Mouse (Mus musculus) neural tube, embryonic 12.5 days (tissue): ENCODE data around the gene Nipa1. TPM values are rescaled to one million over a fixed set of nuclear protein-coding genes. Genes with fewer than 3 reads are reported as not detected.
"Not testable (repeated sequence)": the region's sequence is repeated elsewhere in the genome, so short reads cannot be mapped to it uniquely, and the experiment has no call there.

ENCODE experiments used
- ATAC-seq: fragments of 200-750 bp; cut with Nextera tagmentation; 2 replicates; pipeline ENCODE4 v1.8.0; 2017; ENCODE audit warnings: low read depth, mild to moderate bottlenecking, moderate TSS enrichment, moderate library complexity; ENCODE audit not compliant: low FRiP score
- H3K27ac ChIP-seq: fragments of 300-500 bp; sonication (generic); 2 replicates; pipeline ENCODE4 v1.5.1; 2016
- H3K27me3 ChIP-seq: fragments of 300-500 bp; sonication (generic); replicated peaks from 2 replicates; pipeline ENCODE4 v1.6.1; 2016; ENCODE audit warnings: mild to moderate bottlenecking
- H3K36me3 ChIP-seq: fragments of 300-500 bp; sonication (generic); 2 replicates; pipeline ENCODE4 v1.6.1; 2016; ENCODE audit warnings: mild to moderate bottlenecking
- H3K4me1 ChIP-seq: fragments of 300-500 bp; sonication (generic); 2 replicates; pipeline ENCODE4 v1.6.1; 2016
- H3K4me2 ChIP-seq: fragments of 300-500 bp; sonication (generic); replicated peaks from 2 replicates; pipeline ENCODE4 v1.6.1; 2016; ENCODE audit warnings: mild to moderate bottlenecking
- H3K4me3 ChIP-seq: fragments of 300-500 bp; sonication (generic); 2 replicates; pipeline ENCODE4 v1.5.1; 2016
- H3K9ac ChIP-seq: fragments of 300-500 bp; sonication (generic); 2 replicates; pipeline ENCODE4 v1.6.1; 2016; ENCODE audit warnings: mild to moderate bottlenecking
- H3K9me3 ChIP-seq: fragments of 300-500 bp; sonication (generic); 2 replicates; pipeline ENCODE4 v1.6.1; 2016; ENCODE audit warnings: mild to moderate bottlenecking
- whole genome bisulfite sequencing: fragments of 180-500 bp; shearing (Covaris S2); methylation state at CpG from one replicate; pipeline ENCODE4 v1.1.7; 2016; 5-methylcytosine and 5-hydroxymethylcytosine counted together
- polyA plus RNA-seq: library from polyadenylated mRNA; unstranded; fragments of >200 nt; fragmentation: Nextera tagmentation; extraction: Ambion mirVana; gene quantifications from 2 replicates; pipeline ENCODE4 v1.2.1, GENCODE M21; 2016

Gene Nipa1
- polyA plus RNA-seq, 1 experiment from 2014 or later: 16.8 TPM

- peak overlapping the region; percentile 82 for H3K9ac ChIP-seq
- peak overlapping the region; percentile 74 for H3K4me2 ChIP-seq
- WGBS: under 1% methylated on average over 68 of the region's 71 CpGs
- ATAC-seq: peak; percentile 95
- H3K9me3 ChIP-seq: no peaks in the 10 kb centered on the region
- H3K27ac ChIP-seq: peak overlapping the region; percentile 47; the same call in 1 of the 2 replicates
- H3K27me3 ChIP-seq: no peaks in the 10 kb centered on the region
- 0 out of 2 replicates have a peak, but pooled peaks cover 2% of the 10 kb centered on the region for H3K36me3 ChIP-seq
- H3K4me3 ChIP-seq: peak overlapping the region; percentile 72
- no peaks in the 10 kb centered on the region for H3K4me1 ChIP-seq
These were observed 503 bp downstream of the Nipa1 start for GRCm38 (mm10) chr7:56018972-56019929.

DNA sequence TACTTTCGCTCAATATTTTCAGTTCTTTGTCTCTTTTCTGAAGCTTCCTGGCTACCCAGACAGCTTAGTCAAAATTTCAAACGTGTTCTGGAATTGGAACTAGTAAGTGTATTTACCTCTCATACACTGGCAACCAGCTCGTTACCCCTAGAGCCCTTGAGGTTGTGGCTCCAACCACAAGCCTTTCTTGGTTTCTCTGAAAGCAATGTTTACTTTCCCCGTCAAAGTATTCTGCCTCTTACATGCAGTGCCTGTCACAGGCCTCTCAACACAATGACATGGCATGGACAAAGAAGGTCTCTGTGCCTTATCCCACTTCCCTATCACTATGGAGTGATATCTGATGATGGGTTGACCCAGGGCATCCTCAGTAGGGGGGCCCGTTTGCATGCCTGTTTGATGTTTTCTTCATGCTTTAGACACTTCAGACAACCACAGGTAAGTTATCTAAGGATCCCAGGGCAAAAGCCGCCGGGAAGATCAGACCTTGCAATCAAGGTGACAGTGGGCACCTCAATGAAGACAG, 1.2 kb downstream of the Nipa1 start:
- Histone ChIP-seq H3K9ac (peak overlapping the region; percentile 42; the same call in 1 of the 2 replicates), H3K9me3 (no peaks in the 10 kb centered on the region), H3K36me3 (0 out of 2 replicates have a peak, but pooled peaks cover 2% of the 10 kb centered on the region), H3K27ac (no peak overlapping the region), H3K4me2 (peak overlapping the region; percentile 74), H3K4me1 (no peaks in the 10 kb centered on the region), H3K27me3 (no peaks in the 10 kb centered on the region), H3K4me3 (peak overlapping the region; percentile 72)
- 0 out of 2 replicates have a peak, but pooled peaks have one; percentile 9 for ATAC-seq
- WGBS: 59% methylated on average over 7 of the region's 7 CpGs

DNA sequence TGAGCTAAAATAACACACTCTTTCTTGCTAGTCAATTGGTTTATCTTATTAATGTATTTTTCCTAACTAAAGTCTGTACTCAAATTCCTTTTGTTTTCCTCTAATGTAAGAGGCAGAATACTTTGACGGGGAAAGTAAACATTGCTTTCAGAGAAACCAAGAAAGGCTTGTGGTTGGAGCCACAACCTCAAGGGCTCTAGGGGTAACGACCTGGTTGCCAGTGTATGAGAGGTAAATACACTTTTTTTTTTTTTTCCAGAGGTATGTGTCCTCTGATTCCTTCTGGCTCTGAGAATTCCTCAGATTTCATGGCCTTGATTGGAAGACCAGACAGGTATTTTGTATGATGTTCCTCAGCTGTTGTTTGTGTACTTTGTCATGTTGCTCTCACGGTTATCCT, 2.0 kb downstream of the Nipa1 start:
- Histone ChIP-seq H3K27ac (no peak overlapping the region), H3K4me1 (no peaks in the 10 kb centered on the region), H3K4me2 (no peak overlapping the region), H3K4me3 (no peak overlapping the region), H3K36me3 (0 out of 2 replicates have a peak, but pooled peaks cover 2% of the 10 kb centered on the region), H3K9me3 (no peaks in the 10 kb centered on the region), H3K9ac (no peak overlapping the region), H3K27me3 (no peaks in the 10 kb centered on the region)
- 86% methylated on average over 3 of the region's 3 CpGs for WGBS
- no peak for ATAC-seq

GRCm38 (mm10) chr7:56015837-56016236, 3.9 kb downstream of the Nipa1 start:
- H3K4me2 ChIP-seq: no peak overlapping the region
- H3K9me3 ChIP-seq: no peaks in the 10 kb centered on the region
- H3K9ac ChIP-seq: no peak overlapping the region
- H3K4me1 ChIP-seq: no peaks in the 10 kb centered on the region
- no peak for ATAC-seq
- no peaks in the 10 kb centered on the region for H3K27me3 ChIP-seq
- 95% methylated on average over 7 of the region's 7 CpGs for WGBS
- H3K36me3 ChIP-seq: 0 out of 2 replicates have a peak, but pooled peaks cover 2% of the 10 kb centered on the region
- no peak overlapping the region for H3K27ac ChIP-seq
- H3K4me3 ChIP-seq: no peak overlapping the region

DNA sequence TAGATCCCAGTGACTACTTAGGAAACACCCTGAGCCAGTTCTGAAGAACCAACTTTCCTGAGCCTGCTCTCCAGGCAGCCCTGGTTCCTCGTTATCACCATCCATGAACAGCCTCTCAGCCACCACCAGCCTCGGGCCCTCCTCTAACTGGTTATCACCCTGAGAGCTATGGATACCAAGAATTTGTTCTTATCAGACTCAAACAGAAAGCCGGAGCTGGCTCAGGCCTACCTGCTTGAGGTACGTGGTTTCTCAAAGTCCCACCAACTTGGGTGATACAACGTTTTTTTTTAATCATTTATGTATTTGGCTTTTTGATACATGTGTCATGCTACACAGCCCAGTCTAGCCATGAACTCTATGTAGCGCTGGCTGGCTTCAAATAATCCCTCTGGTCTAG, 4.6 kb downstream of the Nipa1 start:
- no peaks in the 10 kb centered on the region for H3K4me1 ChIP-seq
- ATAC-seq: no peak
- H3K27ac ChIP-seq: no peak overlapping the region
- WGBS: 87% methylated on average over 6 of the region's 6 CpGs
- no peak overlapping the region for H3K4me2 ChIP-seq
- no peak overlapping the region for H3K9ac ChIP-seq
- H3K36me3 ChIP-seq: 0 out of 2 replicates have a peak, but pooled peaks cover 2% of the 10 kb centered on the region
- no peaks in the 10 kb centered on the region for H3K9me3 ChIP-seq
- H3K27me3 ChIP-seq: no peaks in the 10 kb centered on the region
- H3K4me3 ChIP-seq: no peak overlapping the region

- H3K4me2 ChIP-seq, ATAC-seq, H3K36me3 ChIP-seq, H3K27me3 ChIP-seq, H3K27ac ChIP-seq, H3K9ac ChIP-seq, H3K4me3 ChIP-seq, H3K9me3 ChIP-seq, H3K4me1 ChIP-seq: not testable (repeated sequence)
- 91% methylated on average over 7 of the region's 18 CpGs for WGBS
These were observed 5.6 kb downstream of the Nipa1 start for GRCm38 (mm10) chr7:56014002-56014702.

GRCm38 (mm10) chr7:56013261-56014001, 6.3 kb downstream of the Nipa1 start:
- ATAC-seq: no peak
- Histone ChIP-seq H3K9ac (no peak overlapping the region), H3K27me3 (no peaks in the 10 kb centered on the region), H3K27ac (no peak overlapping the region), H3K4me2 (no peak overlapping the region), H3K36me3 (0 out of 2 replicates have a peak, but pooled peaks cover 2% of the 10 kb centered on the region), H3K4me1 (no peaks in the 10 kb centered on the region), H3K4me3 (no peak overlapping the region), H3K9me3 (no peaks in the 10 kb centered on the region)
- 98% methylated on average over 14 of the region's 14 CpGs for WGBS

DNA sequence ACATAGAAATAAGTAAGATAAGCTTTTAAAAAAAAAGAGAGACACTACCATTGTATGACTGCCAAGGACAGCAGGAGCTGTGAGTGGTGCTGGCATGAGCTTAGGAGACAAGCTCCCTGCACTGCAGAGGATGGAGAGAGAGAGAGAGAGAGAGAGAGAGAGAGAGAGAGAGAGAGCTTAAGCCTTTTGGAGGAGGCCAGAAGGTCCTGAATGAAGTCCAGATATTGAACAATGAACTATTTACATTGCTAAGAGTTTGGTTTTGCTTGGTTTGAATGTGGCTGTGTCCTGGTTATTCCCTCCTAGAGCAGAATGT, 8.8 kb downstream of the Nipa1 start:
- Histone ChIP-seq H3K9ac (no peak overlapping the region), H3K36me3 (0 out of 2 replicates have a peak, but pooled peaks cover 2% of the 10 kb centered on the region), H3K27ac (no peak overlapping the region), H3K9me3 (no peaks in the 10 kb centered on the region), H3K27me3 (no peaks in the 10 kb centered on the region), H3K4me2 (no peak overlapping the region), H3K4me1 (no peaks in the 10 kb centered on the region), H3K4me3 (no peak overlapping the region)
- ATAC-seq: no peak

GRCm38 (mm10) chr7:56010318-56011017, 9.3 kb downstream of the Nipa1 start:
- no peak overlapping the region for H3K27ac ChIP-seq
- H3K9ac ChIP-seq: no peak overlapping the region
- 0 out of 2 replicates have a peak, but pooled peaks cover 2% of the 10 kb centered on the region for H3K36me3 ChIP-seq
- H3K4me1 ChIP-seq: no peaks in the 10 kb centered on the region
- H3K4me3 ChIP-seq: no peak overlapping the region
- ATAC-seq: no peak
- H3K27me3 ChIP-seq: no peaks in the 10 kb centered on the region
- H3K4me2 ChIP-seq: no peak overlapping the region
- H3K9me3 ChIP-seq: no peaks in the 10 kb centered on the region
- 66% methylated on average over 4 of the region's 4 CpGs for WGBS

- H3K4me2 ChIP-seq: no peak overlapping the region
- ATAC-seq: no peak
- 4% methylated on average over 2 of the region's 4 CpGs for whole genome bisulfite sequencing
- H3K9ac ChIP-seq: no peak overlapping the region
- no peaks in the 10 kb centered on the region for H3K36me3 ChIP-seq
- H3K4me3 ChIP-seq: no peak overlapping the region
- H3K9me3 ChIP-seq: no peaks in the 10 kb centered on the region
- H3K27me3 ChIP-seq: no peaks in the 10 kb centered on the region
- no peak overlapping the region for H3K27ac ChIP-seq
- H3K4me1 ChIP-seq: peaks cover 5% of the 10 kb centered on the region; the same call in 1 of the 2 replicates
These were observed 20.8 kb downstream of the Nipa1 start for GRCm38 (mm10) chr7:55998997-55999396.

- Histone ChIP-seq H3K4me2 (no peak overlapping the region), H3K27ac (no peak overlapping the region), H3K9ac (no peak overlapping the region), H3K9me3 (no peaks in the 10 kb centered on the region), H3K4me3 (no peak overlapping the region), H3K36me3 (no peaks in the 10 kb centered on the region), H3K27me3 (no peaks in the 10 kb centered on the region), H3K4me1 (peaks cover 5% of the 10 kb centered on the region; the same call in 1 of the 2 replicates)
- WGBS: 49% methylated on average over 4 of the region's 4 CpGs
- ATAC-seq: 0 out of 2 replicates have a peak, but pooled peaks have one; percentile 44
These were observed 24.7 kb downstream of the Nipa1 start for GRCm38 (mm10) chr7:55995013-55995412.
